In genomic region chr9:42573180-42573579, GRCm38 (mm10) we compare ENCODE assay signal across 8 mouse cellular contexts.
DNase-seq lines count a peak whose midpoint lies in the region; ATAC-seq and TF ChIP-seq lines count a peak whose summit lies in the region.

No protein-coding gene starts in this region.

- peaks cover 6% of the 10 kb centered on the region; the same call in 1 of the 2 replicates for H3K4me1 ChIP-seq in G1E (ENCODE audit: insufficient read depth, low read depth, low read length)
- H3K4me1 ChIP-seq in embryonic fibroblast, embryonic 13.5 days (ENCODE audit: control insufficient read depth, insufficient read depth, low read length): no peaks in the 10 kb centered on the region

- no peak overlapping the region for H3K27ac ChIP-seq in embryonic fibroblast, embryonic 13.5 days (ENCODE audit: insufficient read depth, low read length)
- peak overlapping the region; percentile 57; the same call in 1 of the 2 replicates for H3K27ac ChIP-seq in layer of hippocampus, adult 2 months

- peak; percentile 33; the same call in 1 of the 2 replicates for TF ChIP-seq CTCF in G1E (IDR thresholded peaks at IDR 0.05; ENCODE audit: low read depth, low read length)
- peak; percentile 67; the same call in 1 of the 2 replicates for TF ChIP-seq CTCF in embryonic fibroblast, embryonic 13.5 days (IDR thresholded peaks at IDR 0.05; ENCODE audit: borderline replicate concordance, insufficient read depth, low read length)
- peak; percentile 88 for TF ChIP-seq CTCF in layer of hippocampus, adult 2 months (conservative IDR thresholded peaks at IDR 0.05)

- intact Hi-C loops in heart, postnatal 36 days (cut with DNase I): loop anchor here (1.0 to 10.0 kb wide), 3 partner anchors 188 to 371 kb away; partner anchors contain the start of gene Grik4

- no peak for TF ChIP-seq POLR2A in embryonic fibroblast, embryonic 13.5 days (IDR thresholded peaks at IDR 0.05; ENCODE audit: low read depth, low read length)

- ATAC-seq in G1E (ENCODE audit: extremely low read depth, insufficient number of reproducible peaks, low FRiP score, poor library complexity, severe bottlenecking): no peak

- no peak overlapping the region for H3K4me3 ChIP-seq in G1E (ENCODE audit: low read depth, low read length)
- no peak overlapping the region for H3K4me3 ChIP-seq in embryonic fibroblast, embryonic 13.5 days (ENCODE audit: insufficient read depth, low read length)
- H3K4me3 ChIP-seq in layer of hippocampus, adult 2 months: peak overlapping the region; percentile 6; the same call in 1 of the 2 replicates

- peak; percentile 50 for DNase-seq in G1E (ENCODE audit: low spot score)
- peak; percentile 91 for DNase-seq in brain, adult 2 months (ENCODE audit: low read depth, low spot score)
- DNase-seq in heart, postnatal 36 days: peak; percentile 19 to 48
- peak; percentile 75 to 81 for DNase-seq in layer of hippocampus, adult 2 months (ENCODE audit: low spot score in 2 of 2)
- DNase-seq in lung, postnatal 14 days: peak; percentile 68
- DNase-seq in retina, postnatal 1 day: peak; percentile 88
- peak; percentile 29 for DNase-seq in yolk sac, embryonic 10.5 days (ENCODE audit: low spot score)

- H3K9me3 ChIP-seq in G1E (replicated peaks): no peaks in the 10 kb centered on the region

- H3K36me3 ChIP-seq in G1E (replicated peaks): no peaks in the 10 kb centered on the region

- H3K27me3 ChIP-seq in G1E (ENCODE audit: insufficient read depth, low read length): no peaks in the 10 kb centered on the region

Comparison
In these comparisons a context has a peak if more than half of its experiments do, and no peak if none do; other contexts are left out.
1. DNase-seq: peak in every context shown above with its lines; median percentile 91 in brain, adult 2 months; 88 in retina, postnatal 1 day; 78 in layer of hippocampus, adult 2 months; 68 in lung, postnatal 14 days; 50 in G1E; 34 in heart, postnatal 36 days; 29 in yolk sac, embryonic 10.5 days.
2. CTCF ChIP-seq: peak in every context shown above with its lines; median percentile 88 in layer of hippocampus, adult 2 months; 67 in embryonic fibroblast, embryonic 13.5 days; 33 in G1E.